Mouse (Mus musculus): ENCODE data around the gene Sez6l. TPM values are rescaled to one million over a fixed set of nuclear protein-coding genes. Genes with fewer than 3 reads are reported as not detected.

Gene Sez6l
- total RNA-seq, 2 experiments from 2014 or later: 0.42 to 0.72 TPM

GRCm38 (mm10) chr5:112496753-112497369, 80.1 kb downstream of the Sez6l start:
- DNase-seq: no peak

- DNase-seq: peak; percentile 31
Observed at GRCm38 (mm10) chr5:112493492-112493891, 83.5 kb downstream of the Sez6l start.

- no peak for DNase-seq
Observed at GRCm38 (mm10) chr5:112491489-112491888, 85.5 kb downstream of the Sez6l start.

GRCm38 (mm10) chr5:112488101-112488776, 88.7 kb downstream of the Sez6l start:
- no peak for DNase-seq

- DNase-seq: no peak
Observed at GRCm38 (mm10) chr5:112487504-112487903, 89.5 kb downstream of the Sez6l start.

- no peak for DNase-seq
Observed at GRCm38 (mm10) chr5:112486415-112486814, 90.6 kb downstream of the Sez6l start.

GRCm38 (mm10) chr5:112484924-112485715, 91.9 kb downstream of the Sez6l start:
- DNase-seq: no peak

- DNase-seq: no peak
Observed at GRCm38 (mm10) chr5:112483030-112483429, 94.0 kb downstream of the Sez6l start.

- DNase-seq: no peak
Observed at GRCm38 (mm10) chr5:112482551-112482950, 94.4 kb downstream of the Sez6l start.

- no peak for DNase-seq
Observed at GRCm38 (mm10) chr5:112481946-112482410, 95.0 kb downstream of the Sez6l start.

GRCm38 (mm10) chr5:112473453-112473852, 103.5 kb downstream of the Sez6l start:
- DNase-seq: no peak

GRCm38 (mm10) chr5:112470144-112470543, 106.8 kb downstream of the Sez6l start:
- DNase-seq: peak; percentile 29

GRCm38 (mm10) chr5:112468986-112469581, 107.9 kb downstream of the Sez6l start:
- DNase-seq: no peak

- no peak for DNase-seq
Observed at GRCm38 (mm10) chr5:112466331-112466730, 110.7 kb downstream of the Sez6l start.

GRCm38 (mm10) chr5:112459903-112460302, 117.1 kb downstream of the Sez6l start:
- no peak for DNase-seq

- no peak for DNase-seq
Observed at GRCm38 (mm10) chr5:112454966-112455555, 121.9 kb downstream of the Sez6l start.

GRCm38 (mm10) chr5:112453088-112453487, 123.9 kb downstream of the Sez6l start:
- no peak for DNase-seq

GRCm38 (mm10) chr5:112448747-112449440, 128.1 kb downstream of the Sez6l start, which contains the start of gene Gm6588:
Gene Gm6588, plus strand, starts transcription at chr5:112449426.
- no peak for DNase-seq

- no peak for DNase-seq
Observed at GRCm38 (mm10) chr5:112438535-112438934, 138.4 kb downstream of the Sez6l start.

- DNase-seq: peak; percentile 76
Observed at GRCm38 (mm10) chr5:112433004-112433403, 144.0 kb downstream of the Sez6l start.

- DNase-seq: no peak
Observed at GRCm38 (mm10) chr5:112432033-112432432, 145.0 kb downstream of the Sez6l start.

Measured in gastrocnemius, postnatal 10 days (tissue).